Mouse (Mus musculus) layer of hippocampus, postnatal 10 days (tissue): ENCODE results near the gene Olfr1316. TPM values are rescaled to one million over a fixed set of nuclear protein-coding genes. Genes with fewer than 3 reads are reported as not detected.

ENCODE experiments used
- DNase-seq, 2 experiments: peaks; one replicate each; pipeline ENCODE4 v3.0.0; 2021; ENCODE audit warnings: low spot score in 2 of 2
- long read RNA-seq: library from polyadenylated mRNA; stranded (forward); transcript quantifications from one replicate; pipeline ENCODE4 v2.0.0, GENCODE M21; 2023
- total RNA-seq, 2 experiments: library from RNA; stranded (reverse); gene quantifications; 2 replicates each; pipeline ENCODE4 v1.2.3; 2021

Gene Olfr1316
- not detected for total RNA-seq
- long read RNA-seq = 0 reads

DNA sequence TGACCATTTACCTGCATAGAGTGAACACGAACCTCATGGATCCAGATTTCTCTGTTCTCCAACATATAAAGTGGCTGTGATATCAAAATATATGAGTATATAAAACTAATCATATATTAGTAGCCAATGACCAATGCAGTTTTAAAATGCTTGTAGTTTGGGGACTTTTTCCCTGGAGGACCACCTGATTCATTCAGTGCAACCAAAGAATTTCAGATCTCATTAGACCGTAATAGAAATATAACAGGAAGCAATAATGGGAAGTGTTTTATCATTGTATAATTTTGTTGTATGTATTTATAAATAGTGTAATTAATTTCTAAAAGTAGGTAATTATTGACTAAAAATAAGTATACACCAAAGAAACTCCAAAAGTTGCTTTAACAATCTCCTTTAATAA, at the start of gene Olfr1316:
Gene Olfr1316 (minus strand): TSS at position 101 of the 400 bp plus-strand sequence.
- DNase-seq = no peak

DNA sequence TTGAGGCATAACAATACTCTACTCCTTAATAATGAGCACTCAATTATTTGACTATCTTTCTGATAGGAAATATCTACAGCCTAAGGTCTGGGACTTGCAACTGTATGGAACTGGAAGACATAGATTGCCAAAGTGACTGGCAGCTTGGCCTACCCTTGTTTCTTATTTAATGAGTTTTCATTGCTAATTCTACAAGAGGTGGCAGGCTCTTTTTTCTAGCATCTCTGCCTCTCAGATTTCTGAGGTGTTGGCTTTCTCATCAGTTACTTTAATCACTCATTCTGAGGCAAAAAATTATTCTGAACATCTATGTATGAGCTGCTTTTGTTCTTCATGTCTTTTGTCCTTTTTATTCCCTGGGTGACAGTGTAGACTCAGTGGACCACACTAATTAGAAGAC, 19.1 kb upstream of the Olfr1316 start, which contains the start of gene Olfr1318:
Gene Olfr1318 (plus strand): TSS at position 301 of the 400 bp plus-strand sequence.
- no peak for DNase-seq

DNA sequence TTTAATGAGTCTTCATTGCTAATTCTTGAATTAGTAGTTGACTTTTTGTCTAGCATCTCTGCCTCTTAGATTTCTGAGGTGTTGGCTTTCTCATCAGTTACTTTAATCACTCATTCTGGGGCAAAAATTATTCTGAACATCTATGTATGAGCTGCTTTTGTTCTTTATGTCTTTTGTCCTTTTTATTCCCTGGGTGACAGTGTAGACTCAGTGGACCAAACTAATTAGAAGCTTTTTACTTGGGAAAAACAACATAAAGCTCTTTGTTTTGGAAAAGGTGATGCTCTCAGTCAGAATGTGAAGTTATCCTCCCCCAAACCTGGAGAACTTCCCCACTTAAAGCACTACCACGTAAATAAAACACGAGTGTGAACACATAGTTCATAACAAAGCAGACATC, 5.3 kb upstream of the Olfr1316 start, which contains the start of gene Olfr1317:
Gene Olfr1317 (plus strand): TSS at position 301 of the 400 bp plus-strand sequence.
- no peak for DNase-seq

GRCm38 (mm10) chr2:112115340-112115739, 19.4 kb downstream of the Olfr1316 start, which contains the start of gene Olfr1315-ps1:
TSS of gene Olfr1315-ps1 (minus strand) at chr2:112115440.
- DNase-seq = no peak

DNA sequence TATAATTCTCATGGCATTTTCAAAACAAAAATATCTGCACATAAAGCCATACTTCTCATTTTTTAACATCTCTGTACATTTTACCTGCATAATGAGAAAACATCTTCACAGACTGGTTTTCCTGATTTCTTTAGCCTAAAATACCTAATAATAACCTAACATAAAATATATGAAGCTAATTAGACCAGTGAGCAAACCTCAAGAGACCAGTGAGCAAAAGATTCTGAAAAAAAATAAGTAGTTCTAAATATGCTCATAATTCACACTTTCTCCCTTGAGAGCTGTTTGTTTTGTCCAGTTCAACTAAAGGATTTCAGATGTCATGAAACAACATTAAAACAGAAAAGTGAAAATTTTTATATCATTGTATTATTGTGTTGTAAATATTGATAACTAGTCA, 38.1 kb downstream of the Olfr1316 start, which contains the start of gene Olfr1314:
Gene Olfr1314 (minus strand): TSS at position 101 of the 400 bp plus-strand sequence.
- no peak for DNase-seq

GRCm38 (mm10) chr2:112077743-112078142, 57.0 kb downstream of the Olfr1316 start, which contains the start of gene Olfr1313:
TSS of gene Olfr1313 (minus strand) at chr2:112077843.
- no peak for DNase-seq

Other genes with a start within 250 kb of the Olfr1316 start
- not detected for gene Olfr1306, start 218.7 kb downstream of the Olfr1316 start, total RNA-seq
- gene Olfr1307, start 185.5 kb downstream of the Olfr1316 start, total RNA-seq = under 1 TPM; 0.02 to 0.04 TPM
- not detected for gene Olfr1308, start 170.0 kb downstream of the Olfr1316 start, total RNA-seq
- gene Olfr1309, start 144.7 kb downstream of the Olfr1316 start, total RNA-seq = not detected
- gene Olfr1310, start 122.3 kb downstream of the Olfr1316 start, total RNA-seq = not detected
- not detected for gene Olfr1311, start 110.6 kb downstream of the Olfr1316 start, total RNA-seq
- gene Olfr1312, start 84.7 kb downstream of the Olfr1316 start, total RNA-seq = not detected
- gene Olfr1313, start 57.1 kb downstream of the Olfr1316 start, total RNA-seq = not detected
- gene Olfr1314, start 38.2 kb downstream of the Olfr1316 start, total RNA-seq = not detected
- gene Olfr1315-ps1, start 19.5 kb downstream of the Olfr1316 start, total RNA-seq = not detected
- gene Olfr1317, start 5.4 kb upstream of the Olfr1316 start, total RNA-seq = not detected
- gene Olfr1318, start 19.2 kb upstream of the Olfr1316 start, total RNA-seq = not detected
- 10 to 100 TPM; 59.7 to 62.4 TPM for gene Lpcat4, start 104.5 kb upstream of the Olfr1316 start, total RNA-seq
- gene Nutm1, start 124.3 kb upstream of the Olfr1316 start, total RNA-seq = not detected
- 10 to 100 TPM; 61.9 to 80.6 TPM for gene Nop10, start 126.9 kb upstream of the Olfr1316 start, total RNA-seq
- gene Slc12a6, start 130.8 kb upstream of the Olfr1316 start, total RNA-seq = 10 to 100 TPM; 81.2 to 83.7 TPM
- gene Gm21985, start 131.3 kb upstream of the Olfr1316 start, total RNA-seq = 1 to 10 TPM; 1.0 to 1.3 TPM
- gene Emc4, start 233.1 kb upstream of the Olfr1316 start, total RNA-seq = 100 to 1,000 TPM; 146 to 165 TPM
- 10 to 100 TPM; 14.9 to 15.2 TPM for gene Katnbl1, start 244.2 kb upstream of the Olfr1316 start, total RNA-seq